11 mouse cellular contexts compared by ENCODE assay signal in genomic region chr19:5095887-5096474, GRCm38 (mm10). TPM values are rescaled to one million over a fixed set of nuclear protein-coding genes. Genes with fewer than 3 reads are reported as not detected.
DNase-seq lines count a peak whose midpoint lies in the region; ATAC-seq lines count a peak whose summit lies in the region.
"Had no signal": no experiment of that assay in that cellular context is flagged by ENCODE, and none has a peak within 500 bp of the region (broad histone marks: within the 10 kb centered on the region; RNA-seq: fewer than 3 reads in every experiment).

No protein-coding gene starts in this region.

- peaks cover 59% of the 10 kb centered on the region for H3K4me1 ChIP-seq in kidney, embryonic 15.5 days
- peaks cover 68% of the 10 kb centered on the region for H3K4me1 ChIP-seq in forebrain, embryonic 12.5 days
- H3K4me1 ChIP-seq in neural tube, embryonic 13.5 days (replicated peaks): peaks cover 69% of the 10 kb centered on the region

- no peak overlapping the region for H3K27ac ChIP-seq in kidney, embryonic 15.5 days
- H3K27ac ChIP-seq in forebrain, embryonic 12.5 days: peak overlapping the region; percentile 91
- H3K27ac ChIP-seq in neural tube, embryonic 13.5 days (replicated peaks): peak overlapping the region; percentile 92

- no peak overlapping the region for H3K9ac ChIP-seq in kidney, embryonic 15.5 days
- H3K9ac ChIP-seq in forebrain, embryonic 12.5 days: peak overlapping the region; percentile 96
- peak overlapping the region; percentile 92 for H3K9ac ChIP-seq in neural tube, embryonic 13.5 days
- H3K9ac ChIP-seq: lung, embryonic 14.5 days had no signal

- H3K9me3 ChIP-seq in kidney, embryonic 15.5 days (replicated peaks): no peaks in the 10 kb centered on the region
- no peaks in the 10 kb centered on the region for H3K9me3 ChIP-seq in forebrain, embryonic 12.5 days
- no peaks in the 10 kb centered on the region for H3K9me3 ChIP-seq in neural tube, embryonic 13.5 days

- WGBS in kidney, embryonic 15.5 days: 18% methylated on average over 9 of the region's 9 CpGs
- 10% methylated on average over 9 of the region's 9 CpGs for WGBS in forebrain, embryonic 12.5 days
- 9% methylated on average over 9 of the region's 9 CpGs for WGBS in neural tube, embryonic 13.5 days

- intact Hi-C loops in gastrocnemius, postnatal 14 days (cut with DNase I; ENCODE audit: low total_unique reads): no loop called here

- H3K36me3 ChIP-seq in kidney, embryonic 15.5 days: peaks cover 41% of the 10 kb centered on the region
- H3K36me3 ChIP-seq in forebrain, embryonic 12.5 days (replicated peaks): peaks cover 48% of the 10 kb centered on the region
- H3K36me3 ChIP-seq in neural tube, embryonic 13.5 days: peaks cover 50% of the 10 kb centered on the region

- H3K4me2 ChIP-seq in kidney, embryonic 15.5 days: peak overlapping the region; percentile 100; the same call in 1 of the 2 replicates
- peak overlapping the region; percentile 96 for H3K4me2 ChIP-seq in forebrain, embryonic 12.5 days
- peak overlapping the region; percentile 60 for H3K4me2 ChIP-seq in neural tube, embryonic 13.5 days

- no peak overlapping the region for H3K4me3 ChIP-seq in kidney, embryonic 15.5 days (replicated peaks)
- peak overlapping the region; percentile 79 for H3K4me3 ChIP-seq in forebrain, embryonic 12.5 days (replicated peaks)
- H3K4me3 ChIP-seq in neural tube, embryonic 13.5 days: peak overlapping the region; percentile 61

- H3K27me3 ChIP-seq in kidney, embryonic 15.5 days: 0 out of 2 replicates have a peak, but pooled peaks cover 2% of the 10 kb centered on the region
- H3K27me3 ChIP-seq in forebrain, embryonic 12.5 days: no peaks in the 10 kb centered on the region
- no peaks in the 10 kb centered on the region for H3K27me3 ChIP-seq in neural tube, embryonic 13.5 days

- no peak for DNase-seq in kidney, postnatal 14 days
- DNase-seq in layer of hippocampus, postnatal 14 days (ENCODE audit: low spot score in 2 of 2): peak; percentile 80 to 93
- no peak for DNase-seq in gastrocnemius, postnatal 14 days
- DNase-seq in thymus, postnatal 14 days: no peak
- no peak for DNase-seq in gastrocnemius, postnatal 25 days
- DNase-seq: adrenal gland, postnatal 14 days; lung, embryonic 14.5 days had no signal

- no peak for ATAC-seq in kidney, embryonic 15.5 days (replicated peaks; ENCODE audit: low FRiP score)
- no peak for ATAC-seq in forebrain, embryonic 12.5 days (ENCODE audit: low FRiP score)
- ATAC-seq in neural tube, embryonic 13.5 days (ENCODE audit: low read depth): no peak

RNA-seq across cellular contexts. Expression of gene Cnih2, which starts 2.3 kb away (rescaled TPM):
- 13.3 and 15.1 TPM in 2 replicates for polyA plus RNA-seq in kidney, embryonic 15.5 days (2015; fragmentation: Nextera tagmentation; extraction: Ambion mirVana)
- polyA plus RNA-seq in forebrain, embryonic 12.5 days (2016; fragmentation: Nextera tagmentation; extraction: Ambion mirVana): 168 and 180 TPM in 2 replicates
- total RNA-seq in layer of hippocampus, postnatal 14 days (2021): 100 to 1,000 TPM; 783 to 856 TPM
- polyA plus RNA-seq in neural tube, embryonic 13.5 days (2015; fragmentation: Nextera tagmentation; extraction: Ambion mirVana): 267 and 318 TPM in 2 replicates
- under 1 TPM; 0.14 to 0.40 TPM for total RNA-seq in gastrocnemius, postnatal 14 days (2021)
- not detected for total RNA-seq in gastrocnemius, postnatal 25 days (2021)

RNA-seq across cellular contexts. Expression of gene Yif1a, which starts 7.6 kb away (rescaled TPM):
- polyA plus RNA-seq in kidney, embryonic 15.5 days (2015; fragmentation: Nextera tagmentation; extraction: Ambion mirVana): 99.8 and 101 TPM in 2 replicates
- polyA plus RNA-seq in forebrain, embryonic 12.5 days (2016; fragmentation: Nextera tagmentation; extraction: Ambion mirVana): 54.4 and 56.4 TPM in 2 replicates
- total RNA-seq in layer of hippocampus, postnatal 14 days (2021): 10 to 100 TPM; 25.8 to 28.0 TPM
- polyA plus RNA-seq in neural tube, embryonic 13.5 days (2015; fragmentation: Nextera tagmentation; extraction: Ambion mirVana): 51.3 and 67.5 TPM in 2 replicates
- 10 to 100 TPM; 43.8 to 47.3 TPM for total RNA-seq in gastrocnemius, postnatal 14 days (2021)
- 10 to 100 TPM; 38.1 to 47.5 TPM for total RNA-seq in gastrocnemius, postnatal 25 days (2021)

RNA-seq across cellular contexts. Expression of gene Tmem151a, which starts 10.7 kb away (rescaled TPM):
- polyA plus RNA-seq in kidney, embryonic 15.5 days (2015; fragmentation: Nextera tagmentation; extraction: Ambion mirVana): 1.3 and 1.8 TPM in 2 replicates
- 1.7 and 2.0 TPM in 2 replicates for polyA plus RNA-seq in forebrain, embryonic 12.5 days (2016; fragmentation: Nextera tagmentation; extraction: Ambion mirVana)
- total RNA-seq in layer of hippocampus, postnatal 14 days (2021): 100 to 1,000 TPM; 133 to 135 TPM
- polyA plus RNA-seq in neural tube, embryonic 13.5 days (2015; fragmentation: Nextera tagmentation; extraction: Ambion mirVana): 8.4 and 10.1 TPM in 2 replicates
- total RNA-seq in gastrocnemius, postnatal 14 days (2021): under 1 TPM; 0.16 to 0.69 TPM
- total RNA-seq in gastrocnemius, postnatal 25 days (2021): not detected
- total RNA-seq: hematopoietic stem cell, adult 5-6 weeks had no signal

RNA-seq across cellular contexts. Expression of gene Rab1b, which starts 10.9 kb away (rescaled TPM):
- 268 and 290 TPM in 2 replicates for polyA plus RNA-seq in kidney, embryonic 15.5 days (2015; fragmentation: Nextera tagmentation; extraction: Ambion mirVana)
- 232 and 237 TPM in 2 replicates for polyA plus RNA-seq in forebrain, embryonic 12.5 days (2016; fragmentation: Nextera tagmentation; extraction: Ambion mirVana)
- 100 to 1,000 TPM; 177 to 181 TPM for total RNA-seq in layer of hippocampus, postnatal 14 days (2021)
- polyA plus RNA-seq in neural tube, embryonic 13.5 days (2015; fragmentation: Nextera tagmentation; extraction: Ambion mirVana): 211 and 234 TPM in 2 replicates
- 100 to 1,000 TPM; 113 to 119 TPM for total RNA-seq in gastrocnemius, postnatal 14 days (2021)
- 100 to 1,000 TPM; 113 to 127 TPM for total RNA-seq in gastrocnemius, postnatal 25 days (2021)

RNA-seq across cellular contexts. Expression of gene Klc2, which starts 22.4 kb away (rescaled TPM):
- polyA plus RNA-seq in kidney, embryonic 15.5 days (2015; fragmentation: Nextera tagmentation; extraction: Ambion mirVana): 27.5 and 27.8 TPM in 2 replicates
- polyA plus RNA-seq in forebrain, embryonic 12.5 days (2016; fragmentation: Nextera tagmentation; extraction: Ambion mirVana): 45.8 and 46.0 TPM in 2 replicates
- 100 to 1,000 TPM; 193 to 211 TPM for total RNA-seq in layer of hippocampus, postnatal 14 days (2021)
- polyA plus RNA-seq in neural tube, embryonic 13.5 days (2015; fragmentation: Nextera tagmentation; extraction: Ambion mirVana): 73.7 and 80.2 TPM in 2 replicates
- total RNA-seq in gastrocnemius, postnatal 14 days (2021): 10 to 100 TPM; 32.1 to 34.3 TPM
- total RNA-seq in gastrocnemius, postnatal 25 days (2021): 10 to 100 TPM; 51.9 TPM

Comparison
In these comparisons a context has a peak if more than half of its experiments do, and no peak if none do; other contexts are left out.
1. DNase-seq: peak in layer of hippocampus, postnatal 14 days (2 of 2); none in kidney, postnatal 14 days (single experiment), gastrocnemius, postnatal 14 days (single experiment), thymus, postnatal 14 days (single experiment) and gastrocnemius, postnatal 25 days (single experiment).
2. RNA of gene Cnih2, which starts 2.3 kb away (total RNA-seq): 783 to 856 TPM in layer of hippocampus, postnatal 14 days; 0.14 to 0.40 TPM in gastrocnemius, postnatal 14 days and not detected in gastrocnemius, postnatal 25 days; every median in the first group is over 100 times any median in the second.
3. RNA of gene Tmem151a, which starts 10.7 kb away (total RNA-seq): 133 to 135 TPM in layer of hippocampus, postnatal 14 days; 0.16 to 0.69 TPM in gastrocnemius, postnatal 14 days and not detected in gastrocnemius, postnatal 25 days; every median in the first group is over 10 times any median in the second.
4. Peak in every context shown above with its lines, with median percentiles within 50 percentile points of each other: H3K4me2 ChIP-seq.